Mouse (Mus musculus) ovary, adult 10 weeks (tissue): ENCODE results near the gene Fmr1nb. TPM values are rescaled to one million over a fixed set of nuclear protein-coding genes. Genes with fewer than 3 reads are reported as not detected.

Source experiments
- polyA plus RNA-seq: library from polyadenylated mRNA; stranded (reverse); fragments of 350-450 nt; fragmentation: Illumina TruSeq; extraction: RNeasy Lipid Tissue Mini Kit (QIAGEN cat#74804); gene quantifications from one replicate; pipeline ENCODE4 v1.2.3, GENCODE M21; 2014

Fmr1nb gene
- polyA plus RNA-seq: not detected

GRCm38 (mm10) chrX:68761606-68762005 lies at the start of gene Fmr1nb:
Fmr1nb (plus strand) TSS chrX:68761839.

GRCm38 (mm10) chrX:68821059-68821458 lies 59.4 kb downstream of the Fmr1nb start, which contains the start of gene Gm14698:
Gm14698 (plus strand) TSS chrX:68821093.

Other genes with a start within 250 kb of the Fmr1nb start
- gene Fmr1, start 83.3 kb upstream of the Fmr1nb start, polyA plus RNA-seq: 230 TPM
- gene Gm14698, start 59.3 kb downstream of the Fmr1nb start, polyA plus RNA-seq: 1.3 TPM
- not detected for gene Gm6812, start 131.2 kb downstream of the Fmr1nb start, polyA plus RNA-seq